Mouse (Mus musculus) right cerebral cortex, adult 18-20 months (tissue): ENCODE measurements around the gene Olfr1323.

Source experiments
- DNase-seq: peaks from one replicate; pipeline ENCODE4 v3.0.0; 2022; ENCODE audit warnings: mixed read lengths

The Olfr1323 gene

GRCm38 (mm10) chrX:50019259-50019658 lies at the start of gene Olfr1323:
TSS of gene Olfr1323 (minus strand) at chrX:50019359.
- no peak for DNase-seq

- DNase-seq: peak; percentile 9
Measured at GRCm38 (mm10) chrX:50012242-50012641, 6.9 kb downstream of the Olfr1323 start.
